Mouse (Mus musculus) B cell, adult 2 months (primary cell): Measurements from ENCODE around the gene Hdac7.
A peak's percentile ranks its signal among the peaks of the same experiment; 100 is the strongest.

Source experiments
- DNase-seq, 2 experiments: peaks; one replicate each; pipeline ENCODE4 v3.0.0; 2022

Hdac7 gene

GRCm38 (mm10) chr15:97854059-97854458, 9.8 kb upstream of the Hdac7 start:
- no peak for DNase-seq

GRCm38 (mm10) chr15:97852291-97852690, 8.0 kb upstream of the Hdac7 start:
- DNase-seq: no peak

GRCm38 (mm10) chr15:97851011-97851410, 6.7 kb upstream of the Hdac7 start:
- DNase-seq: no peak

- DNase-seq: peak; percentile 67 to 70
Measured at GRCm38 (mm10) chr15:97850441-97850840, 6.1 kb upstream of the Hdac7 start.

- peak; percentile 90 to 92 for DNase-seq
Measured at GRCm38 (mm10) chr15:97849116-97849911, 5.0 kb upstream of the Hdac7 start.

GRCm38 (mm10) chr15:97847866-97848265, 3.6 kb upstream of the Hdac7 start:
- no peak for DNase-seq

GRCm38 (mm10) chr15:97847285-97847684, 3.0 kb upstream of the Hdac7 start:
- no peak for DNase-seq

- no peak for DNase-seq
Measured at GRCm38 (mm10) chr15:97846121-97846882, 2.0 kb upstream of the Hdac7 start.

- no peak for DNase-seq
Measured at GRCm38 (mm10) chr15:97843247-97843651, 1.1 kb downstream of the Hdac7 start.

GRCm38 (mm10) chr15:97842058-97842457, 2.2 kb downstream of the Hdac7 start:
- no peak for DNase-seq

GRCm38 (mm10) chr15:97841383-97841782, 2.9 kb downstream of the Hdac7 start:
- DNase-seq: no peak

GRCm38 (mm10) chr15:97840781-97841180, 3.5 kb downstream of the Hdac7 start:
- no peak for DNase-seq

GRCm38 (mm10) chr15:97839991-97840455, 4.3 kb downstream of the Hdac7 start:
- DNase-seq: no peak

GRCm38 (mm10) chr15:97839473-97839872, 4.8 kb downstream of the Hdac7 start:
- DNase-seq: no peak

GRCm38 (mm10) chr15:97839012-97839411, 5.3 kb downstream of the Hdac7 start:
- no peak for DNase-seq

GRCm38 (mm10) chr15:97838395-97838794, 5.9 kb downstream of the Hdac7 start:
- DNase-seq: no peak

GRCm38 (mm10) chr15:97837491-97838061, 6.7 kb downstream of the Hdac7 start:
- DNase-seq: peak in 1 of 2 experiments; percentile 26

- no peak for DNase-seq
Measured at GRCm38 (mm10) chr15:97836894-97837247, 7.4 kb downstream of the Hdac7 start.

- no peak for DNase-seq
Measured at GRCm38 (mm10) chr15:97836153-97836893, 8.0 kb downstream of the Hdac7 start.

GRCm38 (mm10) chr15:97832764-97833479, 11.4 kb downstream of the Hdac7 start:
- no peak for DNase-seq

GRCm38 (mm10) chr15:97831987-97832640, 12.2 kb downstream of the Hdac7 start:
- no peak for DNase-seq
